Mouse (Mus musculus) lung, adult 2 months (tissue): Measurements from ENCODE around the gene Dok4. TPM values are rescaled to one million over a fixed set of nuclear protein-coding genes. Genes with fewer than 3 reads are reported as not detected.
A peak's percentile ranks its signal among the peaks of the same experiment; 100 is the strongest.

Source experiments
- DNase-seq: peaks from one replicate; pipeline ENCODE4 v3.0.0; 2022
- H3K4me1 ChIP-seq: fragments of 200-500 bp; 2 replicates; pipeline ENCODE4 v1.6.1; 2011; ENCODE audit warnings: low read length; ENCODE audit not compliant: control insufficient read depth, insufficient read depth
- H3K4me3 ChIP-seq: fragments of 200-500 bp; replicated peaks from 2 replicates; pipeline ENCODE3; 2011; ENCODE audit warnings: low read depth, mild to moderate bottlenecking, control low read depth, low read length; ENCODE audit errors: extremely low read depth
- CTCF ChIP-seq: fragments of 200-500 bp; IDR thresholded peaks from 2 replicates; pipeline ENCODE4 v1.5.1; 2011; ENCODE audit warnings: mild to moderate bottlenecking, low read length, control low read depth; ENCODE audit not compliant: insufficient read depth
- POLR2A ChIP-seq: fragments of 200-500 bp; IDR thresholded peaks from 2 replicates; pipeline ENCODE4 v1.6.1; 2011; ENCODE audit warnings: low read depth, mild to moderate bottlenecking, control low read depth, low read length, borderline replicate concordance; ENCODE audit errors: extremely low read depth
- WGBS: fragments of 180-500 bp; shearing (Covaris S2); methylation state at CpG from one replicate; pipeline ENCODE4 v1.1.7; 2018; 5-methylcytosine and 5-hydroxymethylcytosine counted together
- polyA plus RNA-seq: library from polyadenylated mRNA; depleted of rRNA; stranded (reverse); fragments of >200 nt; gene quantifications from 2 replicates; pipeline ENCODE4 v1.2.3, GENCODE M21; 2012; rRNA removed

Gene Dok4
- polyA plus RNA-seq, 1 experiment, result 39.6 TPM

DNA sequence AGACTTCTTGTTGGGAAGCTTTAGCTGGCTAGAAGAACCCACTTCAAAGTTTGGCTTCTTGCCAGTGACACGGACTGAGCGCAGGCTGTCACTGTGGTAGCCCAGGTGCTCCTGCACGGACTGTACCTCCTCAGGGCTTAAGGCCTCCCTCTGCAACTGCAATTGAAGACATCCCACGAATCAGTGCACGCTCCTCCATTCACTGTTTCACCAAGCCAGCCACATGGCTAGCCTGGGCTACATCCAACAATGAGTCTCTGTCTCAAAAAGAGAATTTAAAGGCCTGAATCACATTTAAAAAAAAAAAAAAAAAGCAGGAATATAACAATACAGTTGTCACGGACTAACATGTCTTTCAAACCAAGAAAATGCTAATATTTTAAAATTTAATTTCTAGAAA is 47.8 kb downstream of the Dok4 start:
- TF ChIP-seq POLR2A (no peak), CTCF (no peak)
- WGBS, result 81% methylated on average over 6 of the region's 6 CpGs
- Histone ChIP-seq H3K4me3 (no peak overlapping the region), H3K4me1 (no peaks in the 10 kb centered on the region)
- DNase-seq, result no peak

DNA sequence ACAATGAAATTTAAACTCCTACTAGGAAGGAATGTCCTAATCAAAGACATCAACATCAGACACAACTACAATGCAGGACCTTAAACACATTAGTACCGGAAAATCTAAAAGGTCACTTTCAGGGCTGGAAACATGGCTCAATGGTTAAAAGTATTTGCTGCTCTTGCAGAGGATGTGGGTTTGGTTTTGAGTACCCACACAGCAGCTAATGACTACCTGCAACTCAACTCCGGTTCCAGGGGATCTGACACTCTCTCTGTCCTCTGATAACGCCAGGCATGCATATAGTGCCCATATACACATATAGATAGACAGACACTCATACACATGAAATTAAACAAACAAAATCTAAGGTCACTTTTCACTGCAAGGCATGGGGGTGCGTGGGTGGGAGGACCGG is 49.9 kb downstream of the Dok4 start:
- TF ChIP-seq CTCF, result no peak
- TF ChIP-seq POLR2A, result no peak
- H3K4me3 ChIP-seq, result no peak overlapping the region
- DNase-seq, result no peak
- WGBS, result 93% methylated on average over 5 of the region's 5 CpGs
- no peaks in the 10 kb centered on the region for H3K4me1 ChIP-seq

DNA sequence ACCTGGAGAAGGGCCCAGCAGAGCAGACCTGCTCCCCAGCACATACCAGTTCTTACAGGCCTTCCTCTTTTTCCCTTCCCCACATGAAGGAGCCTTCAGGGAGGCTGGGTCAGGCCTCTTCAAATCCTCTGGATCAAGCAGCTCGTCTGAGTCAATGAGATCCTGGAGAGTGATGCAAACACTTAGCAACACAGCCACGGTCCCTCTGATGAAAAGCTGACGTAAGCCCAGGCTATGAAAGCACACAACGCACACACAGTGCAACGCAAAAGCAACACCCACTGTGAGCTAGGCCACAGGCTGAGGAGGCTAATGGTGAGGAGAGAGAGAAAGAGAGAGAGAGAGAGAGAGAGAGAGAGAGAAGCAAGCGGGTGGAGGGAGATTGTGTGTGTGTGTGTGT is 51.0 kb downstream of the Dok4 start:
- WGBS, result 73% methylated on average over 6 of the region's 6 CpGs
- Histone ChIP-seq H3K4me3 (no peak overlapping the region), H3K4me1 (no peaks in the 10 kb centered on the region)
- TF ChIP-seq CTCF (no peak), POLR2A (no peak)
- DNase-seq, result no peak

DNA sequence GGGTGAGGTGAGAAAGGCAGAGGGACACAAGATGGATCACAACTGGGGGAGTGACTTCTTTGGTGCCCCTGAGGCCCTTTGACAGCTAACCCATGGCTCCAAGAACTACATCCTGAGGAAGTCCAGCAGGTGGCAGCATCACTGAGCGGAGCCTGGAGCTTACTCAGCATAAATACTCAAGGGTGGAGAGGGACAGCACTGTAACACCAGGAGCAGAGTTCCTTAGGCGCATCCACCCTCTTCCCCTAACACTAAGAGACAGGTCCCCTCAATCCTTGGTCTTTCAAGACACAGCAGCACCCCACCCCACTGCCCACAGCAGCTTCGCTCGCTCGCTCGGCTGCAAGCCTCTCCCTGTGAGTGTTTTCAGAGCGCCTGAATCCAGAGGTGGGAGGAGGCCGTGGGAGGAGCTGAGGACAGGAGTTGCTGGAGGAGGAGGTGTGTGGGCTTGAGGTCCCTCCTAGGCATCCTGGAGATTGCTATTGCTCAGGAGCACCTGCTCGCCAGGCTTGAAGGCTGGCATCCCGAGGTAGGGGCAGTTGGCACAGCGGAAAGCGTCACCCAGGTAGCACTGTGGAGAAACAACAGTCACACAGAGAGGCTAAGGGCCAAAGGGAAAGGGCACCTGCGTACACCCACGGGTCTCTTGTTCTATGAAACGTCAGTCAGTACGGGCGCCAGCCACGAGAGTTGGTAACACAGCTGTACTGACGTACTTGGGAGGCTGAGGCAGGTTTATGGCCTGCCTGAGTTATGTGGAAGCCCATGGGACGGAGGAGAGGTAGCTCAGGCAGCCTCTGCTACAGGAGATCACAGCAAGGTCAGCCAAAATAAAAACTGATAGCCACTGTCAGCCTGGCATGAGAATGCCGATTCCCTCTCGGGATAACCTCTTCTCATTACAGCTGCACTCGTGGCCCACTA is 53.2 kb downstream of the Dok4 start:
- DNase-seq, result peak; percentile 66
- TF ChIP-seq CTCF (peak; percentile 86), POLR2A (no peak)
- 79% methylated on average over 23 of the region's 23 CpGs for WGBS
- Histone ChIP-seq H3K4me1 (no peaks in the 10 kb centered on the region), H3K4me3 (no peak overlapping the region)

DNA sequence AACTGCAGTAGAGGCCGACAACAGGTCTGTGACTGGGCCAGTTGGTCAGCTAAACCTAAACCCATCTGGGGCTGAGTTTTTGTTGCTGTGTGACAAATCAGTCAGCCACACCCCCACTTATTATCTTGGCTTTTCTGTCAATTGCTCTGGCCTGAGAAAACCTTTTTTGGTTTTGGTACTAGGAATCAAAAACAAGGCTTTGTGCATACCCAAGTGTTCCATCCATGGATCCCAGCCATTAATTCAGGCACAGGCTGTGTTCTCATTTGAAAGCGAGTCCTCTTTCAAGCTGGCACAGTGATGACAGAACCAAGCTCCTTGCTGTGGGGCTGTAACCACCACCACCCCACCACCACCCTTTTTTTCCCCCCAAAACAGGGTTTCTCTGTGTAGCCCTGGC is 54.7 kb downstream of the Dok4 start:
- Histone ChIP-seq H3K4me1 (no peaks in the 10 kb centered on the region), H3K4me3 (no peak overlapping the region)
- no peak for DNase-seq
- TF ChIP-seq POLR2A, result no peak
- 95% methylated on average over 2 of the region's 2 CpGs for WGBS

DNA sequence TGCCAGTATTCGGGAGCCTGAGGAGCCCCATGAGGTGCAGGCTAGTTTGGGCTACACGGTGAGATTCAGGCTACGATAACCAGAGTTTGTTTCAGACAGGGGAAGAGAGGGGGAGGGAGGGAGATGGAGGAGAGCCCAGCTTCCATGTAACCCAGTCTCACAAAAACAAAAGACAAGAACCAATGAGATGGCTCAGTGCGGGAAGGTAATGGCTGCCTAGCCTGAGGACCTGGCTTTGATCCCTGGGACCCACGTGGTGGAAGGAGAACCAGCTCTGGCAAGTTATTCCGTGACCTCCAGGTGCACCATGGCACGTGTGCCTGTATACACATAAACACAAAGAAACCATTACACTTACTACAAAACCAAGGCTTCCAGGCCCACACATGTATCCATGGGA is 55.6 kb downstream of the Dok4 start:
- H3K4me1 ChIP-seq, result no peaks in the 10 kb centered on the region
- no peak for DNase-seq
- WGBS, result 89% methylated on average over 7 of the region's 7 CpGs
- TF ChIP-seq POLR2A (no peak), CTCF (no peak)
- H3K4me3 ChIP-seq, result no peak overlapping the region

DNA sequence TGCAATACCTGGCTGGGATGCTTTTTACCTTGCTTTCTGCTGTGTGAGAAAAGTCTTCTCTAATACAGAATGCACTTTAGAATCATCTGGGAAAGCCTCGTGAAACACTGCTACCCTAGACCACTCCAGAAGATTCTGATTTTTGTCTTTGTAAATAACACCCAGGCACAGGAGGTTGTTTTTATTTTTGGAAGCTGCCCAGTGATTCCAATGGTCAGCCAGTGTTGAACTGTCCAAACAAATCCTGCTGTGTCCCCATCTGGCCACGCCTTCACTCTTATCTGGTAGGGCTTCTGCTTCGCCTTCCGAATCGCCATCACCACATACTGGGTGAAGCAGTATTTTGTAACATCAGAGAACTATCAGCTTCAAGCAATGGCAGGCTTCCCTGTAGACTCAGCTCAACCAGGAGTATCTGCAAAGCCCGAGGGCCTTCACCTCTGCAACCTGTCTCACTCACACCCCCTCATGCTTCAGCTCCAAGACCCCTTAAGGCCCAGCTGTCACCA is 56.4 kb downstream of the Dok4 start:
- WGBS, result 68% methylated on average over 6 of the region's 6 CpGs
- no peaks in the 10 kb centered on the region for H3K4me1 ChIP-seq
- DNase-seq, result no peak
- no peak overlapping the region for H3K4me3 ChIP-seq
- no peak for TF ChIP-seq POLR2A
- no peak for TF ChIP-seq CTCF

DNA sequence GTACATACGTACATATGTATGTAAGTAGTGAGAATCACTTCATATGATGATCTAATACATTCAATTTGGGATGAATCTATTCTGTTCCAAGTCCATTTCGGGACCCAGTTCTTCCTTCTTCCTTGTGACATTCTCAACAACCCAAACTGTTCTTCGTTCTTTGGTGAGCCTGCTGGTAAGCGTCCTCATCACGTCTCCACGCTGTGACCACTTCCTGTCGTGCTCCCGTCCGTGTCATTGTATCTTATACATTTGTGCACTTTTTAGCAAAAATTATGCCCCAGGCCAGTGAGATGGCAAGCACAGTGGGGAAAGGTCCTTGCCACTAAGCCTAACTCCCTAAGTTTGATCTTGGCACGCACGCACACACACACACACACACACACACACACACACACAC is 58.2 kb downstream of the Dok4 start:
- WGBS, result 77% methylated on average over 11 of the region's 11 CpGs
- Histone ChIP-seq H3K4me1 (no peaks in the 10 kb centered on the region), H3K4me3 (no peak overlapping the region)
- DNase-seq, result no peak
- TF ChIP-seq POLR2A, result no peak
- TF ChIP-seq CTCF, result no peak

DNA sequence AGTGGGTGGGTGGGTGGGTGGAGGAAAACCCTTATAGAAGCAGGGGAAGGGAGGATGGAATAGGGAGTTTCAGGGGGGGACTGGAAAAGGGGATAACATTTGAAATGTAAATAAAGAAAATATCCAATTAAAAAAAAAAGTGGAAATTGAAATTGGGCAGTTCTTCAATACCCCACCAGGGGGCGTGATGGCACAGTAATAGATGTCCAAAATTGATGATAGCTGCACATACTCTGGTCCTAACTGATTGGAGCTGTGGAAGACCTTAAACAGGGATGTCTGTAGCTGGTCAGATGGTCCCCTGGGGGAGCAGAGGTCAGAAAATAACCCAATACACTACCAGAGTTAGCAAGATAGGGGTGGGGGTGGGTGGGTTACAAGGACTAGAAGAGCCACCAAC is 61.6 kb downstream of the Dok4 start:
- TF ChIP-seq POLR2A (no peak), CTCF (0 out of 2 replicates have a peak, but pooled peaks have one; percentile 20)
- WGBS, result 0% methylated on average over 1 of the region's 1 CpGs

More for the DNA sequence above, 61.6 kb downstream of the Dok4 start:
- no peak for DNase-seq
- 0 out of 2 replicates have a peak, but pooled peaks cover 2% of the 10 kb centered on the region for H3K4me1 ChIP-seq
- no peak overlapping the region for H3K4me3 ChIP-seq

Other genes starting within 250 kb of the Dok4 start
- gene Arl2bp, start 209.7 kb downstream of the Dok4 start, polyA plus RNA-seq, result 104 and 126 TPM in 2 replicates
- 108 and 172 TPM in 2 replicates for gene Pllp, start 180.1 kb downstream of the Dok4 start, polyA plus RNA-seq
- gene Ccl22, start 130.7 kb downstream of the Dok4 start, polyA plus RNA-seq, result 11.8 and 11.9 TPM in 2 replicates
- gene Cx3cl1, start 104.3 kb downstream of the Dok4 start, polyA plus RNA-seq, result 65.8 and 132 TPM in 2 replicates
- 6.4 and 9.8 TPM in 2 replicates for gene Ccl17, start 65.9 kb downstream of the Dok4 start, polyA plus RNA-seq
- gene Coq9, start 38.0 kb downstream of the Dok4 start, polyA plus RNA-seq, result 123 and 158 TPM in 2 replicates
- gene Ciapin1, start 38.0 kb downstream of the Dok4 start, polyA plus RNA-seq, result 22.9 and 27.8 TPM in 2 replicates
- 81.9 and 105 TPM in 2 replicates for gene Polr2c, start 18.9 kb downstream of the Dok4 start, polyA plus RNA-seq
- 19.0 and 21.2 TPM in 2 replicates for gene Ccdc102a, start 41.8 kb upstream of the Dok4 start, polyA plus RNA-seq
- 4.8 and 5.3 TPM in 2 replicates for gene Adgrg5, start 47.4 kb upstream of the Dok4 start, polyA plus RNA-seq
- 192 and 233 TPM in 2 replicates for gene Adgrg1, start 98.4 kb upstream of the Dok4 start, polyA plus RNA-seq
- gene Adgrg3, start 141.4 kb upstream of the Dok4 start, polyA plus RNA-seq, result 15.4 and 18.9 TPM in 2 replicates
- gene Drc7, start 178.8 kb upstream of the Dok4 start, polyA plus RNA-seq, result 14.0 and 18.5 TPM in 2 replicates
- 18.4 and 20.0 TPM in 2 replicates for gene Katnb1, start 204.9 kb upstream of the Dok4 start, polyA plus RNA-seq